Mouse (Mus musculus): ENCODE results near the gene Mpg.
"Not testable (repeated sequence)": the region's sequence is repeated elsewhere in the genome, so short reads cannot be mapped to it uniquely, and the experiment has no call there.

Mpg gene

DNA sequence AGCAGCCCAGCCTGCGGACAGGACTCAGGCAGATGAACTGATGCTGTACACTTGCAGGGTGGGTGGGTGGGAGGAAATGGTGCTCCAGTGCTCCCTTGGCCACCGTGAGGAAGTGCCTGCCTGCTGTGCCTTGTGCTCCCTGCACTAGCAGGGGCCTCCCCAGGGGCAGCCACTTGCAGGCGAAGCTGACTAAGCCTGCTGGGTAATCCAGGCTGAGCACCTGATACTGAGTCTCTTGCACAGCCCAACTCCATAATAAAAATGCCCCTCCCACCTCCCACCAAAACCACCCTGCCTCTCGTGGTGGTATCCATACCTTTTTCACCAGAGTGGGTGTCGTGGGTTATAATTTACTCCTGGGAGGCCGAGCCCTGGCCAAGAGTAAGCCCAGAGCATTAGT is 27.1 kb upstream of the Mpg start:
- in situ Hi-C loops (cut with MboI; ENCODE audit: low pct_unique_long_range_greater_than_20kb in 1 of 2, low sequenced_read_pairs in 2 of 2, unreplicated experiment in 1 of 2) = no loop called here

DNA sequence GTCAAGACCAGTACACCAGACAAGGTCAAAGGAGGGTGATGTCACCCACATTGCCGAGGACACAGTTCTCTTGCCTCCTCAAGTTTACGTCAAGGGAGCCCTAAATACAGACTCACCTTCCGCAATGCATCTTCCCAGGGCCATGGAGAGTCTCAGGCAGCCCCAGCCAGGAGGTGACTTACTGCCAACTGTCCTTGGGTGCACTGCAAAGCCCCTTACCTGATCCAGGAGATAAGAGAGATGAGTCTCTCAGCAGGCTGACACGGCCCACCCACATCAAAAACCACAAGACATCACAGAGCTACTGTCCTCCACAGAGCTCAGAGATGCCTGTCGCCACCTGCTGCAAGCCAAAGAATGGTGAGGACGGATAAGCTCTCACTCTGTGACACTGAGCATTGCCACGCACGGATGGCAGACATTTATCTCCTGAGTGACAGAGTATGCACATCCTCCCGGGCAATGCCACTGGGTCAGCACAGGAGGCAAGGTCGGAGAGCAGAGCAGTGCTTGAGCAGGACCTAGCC is 26.2 kb upstream of the Mpg start, which contains the start of gene Il9r:
Gene Il9r (minus strand): TSS at position 205 of the 527 bp plus-strand sequence.
- in situ Hi-C loops (cut with MboI; ENCODE audit: low pct_unique_long_range_greater_than_20kb in 1 of 2, low sequenced_read_pairs in 2 of 2, unreplicated experiment in 1 of 2) = no loop called here

DNA sequence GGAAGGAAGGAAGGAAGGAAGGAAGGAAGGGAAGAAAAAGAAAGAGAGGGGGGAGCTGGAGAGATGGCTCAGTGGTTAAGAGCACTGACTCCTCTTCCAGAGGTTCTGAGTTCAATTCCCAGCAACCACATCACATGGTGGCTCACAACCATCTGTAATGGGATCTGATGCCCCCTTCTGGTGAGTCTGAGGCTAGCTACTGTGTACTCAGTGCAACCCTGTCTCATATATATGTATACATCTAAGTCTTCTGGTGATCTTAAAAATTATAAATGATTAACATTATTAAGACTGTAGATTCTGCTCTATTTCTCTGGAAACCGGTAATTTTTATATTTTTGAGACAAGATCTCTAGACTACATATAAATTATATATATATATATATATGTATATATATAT is 25.3 kb upstream of the Mpg start:
- in situ Hi-C loops (cut with MboI; ENCODE audit: low pct_unique_long_range_greater_than_20kb in 1 of 2, low sequenced_read_pairs in 2 of 2, unreplicated experiment in 1 of 2) = not testable (repeated sequence)

DNA sequence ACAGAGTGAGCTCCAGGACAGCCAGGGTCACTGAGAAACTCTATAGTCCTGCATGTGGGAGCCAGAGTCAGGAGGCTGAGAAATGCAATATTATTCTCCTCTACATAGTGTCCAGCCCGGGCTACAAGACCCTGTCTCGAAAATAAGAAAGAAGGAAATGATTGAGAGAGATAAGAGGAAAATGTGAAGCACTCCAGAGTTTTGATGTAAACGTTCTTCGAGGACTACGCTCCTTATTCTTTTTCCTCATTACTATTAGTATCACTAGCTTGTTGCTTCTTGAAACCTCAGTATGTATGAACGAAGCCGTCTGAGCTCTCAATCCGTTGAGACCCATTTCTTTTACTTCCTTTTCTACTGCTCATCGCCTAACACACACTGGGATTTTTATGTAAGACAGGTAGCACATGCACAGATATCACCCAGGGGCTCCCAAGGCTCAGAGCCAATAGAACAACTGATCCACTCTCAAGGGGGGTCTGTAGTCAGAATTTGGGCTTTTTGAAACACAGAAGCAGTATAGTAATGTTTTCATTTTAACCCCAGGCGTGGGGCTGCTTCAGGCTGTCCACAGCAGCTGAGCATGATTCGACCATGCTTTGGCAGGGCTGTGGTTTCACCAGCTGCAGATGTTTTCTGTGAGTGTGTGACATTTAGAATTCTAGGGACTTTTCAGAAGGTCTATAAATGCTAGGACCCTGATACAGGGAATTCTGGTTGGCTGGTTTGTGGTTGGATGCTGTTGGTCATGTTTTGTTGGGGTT is 24.2 kb upstream of the Mpg start:
- in situ Hi-C loops (cut with MboI; ENCODE audit: low pct_unique_long_range_greater_than_20kb in 1 of 2, low sequenced_read_pairs in 2 of 2, unreplicated experiment in 1 of 2) = no loop called here

DNA sequence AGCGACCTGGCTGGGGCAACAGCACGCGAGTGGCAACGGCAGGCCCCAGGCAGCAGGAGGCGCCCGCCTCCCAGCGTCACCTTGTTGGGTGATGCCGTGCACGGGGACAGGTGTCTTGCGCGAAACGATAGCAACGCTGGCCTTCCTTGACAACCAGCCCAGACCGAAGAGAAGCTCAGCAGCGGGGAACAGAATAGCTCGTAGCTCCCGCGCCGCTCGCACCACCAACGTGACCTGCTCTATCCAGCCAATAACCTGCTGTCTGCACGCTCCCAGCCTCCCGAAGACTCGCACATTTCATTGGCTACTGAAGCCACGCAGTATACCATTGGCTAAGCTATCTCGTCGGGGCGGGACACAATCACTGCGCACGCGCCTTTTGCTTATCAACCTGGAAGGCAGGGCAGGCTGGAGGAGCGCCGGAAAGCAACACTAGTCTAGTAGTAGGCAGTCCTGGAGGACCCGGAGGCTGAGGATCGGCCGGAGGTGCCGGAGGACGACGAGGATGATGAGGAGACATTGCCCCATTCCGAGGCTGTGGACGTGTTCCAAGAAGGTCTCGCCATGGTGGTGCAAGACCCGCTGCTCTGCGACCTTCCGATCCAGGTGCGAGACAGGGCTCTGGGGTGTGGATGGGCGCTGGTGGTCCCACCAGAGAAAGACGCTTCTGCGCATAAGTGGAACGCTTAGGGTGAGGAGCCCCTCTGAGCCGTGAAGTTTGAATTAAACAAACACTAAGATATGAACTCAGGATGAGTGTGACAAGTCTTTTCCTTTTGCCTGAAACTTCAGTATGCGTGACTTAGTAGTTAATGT is 21.0 kb upstream of the Mpg start, which contains the start of gene Snrnp25:
Gene Snrnp25 (plus strand): TSS at position 358 of the 816 bp plus-strand sequence.
- in situ Hi-C loops (cut with MboI; ENCODE audit: low pct_unique_long_range_greater_than_20kb in 1 of 2, low sequenced_read_pairs in 2 of 2, unreplicated experiment in 1 of 2) = no loop called here

DNA sequence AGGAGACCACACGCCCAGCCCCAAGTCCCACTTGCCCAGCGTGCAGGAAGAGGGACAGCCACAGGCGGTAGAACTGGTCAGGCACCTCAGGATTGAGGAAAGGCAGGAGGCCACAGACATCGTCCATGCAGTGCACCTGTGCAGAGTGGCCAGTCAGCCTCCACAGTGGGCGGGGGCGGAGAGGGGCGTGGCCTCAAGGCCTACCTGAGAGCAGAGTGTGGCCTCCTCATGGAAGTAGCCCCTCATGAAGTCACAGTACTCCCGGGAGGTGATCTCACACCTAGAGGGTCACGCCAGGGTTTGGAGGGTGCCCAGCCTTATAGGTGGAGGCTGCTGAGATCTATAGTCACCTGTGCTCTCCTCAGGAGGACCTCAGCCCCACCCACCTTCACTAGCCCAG is 15.7 kb upstream of the Mpg start:
- in situ Hi-C loops (cut with MboI; ENCODE audit: low pct_unique_long_range_greater_than_20kb in 1 of 2, low sequenced_read_pairs in 2 of 2, unreplicated experiment in 1 of 2) = no loop called here

DNA sequence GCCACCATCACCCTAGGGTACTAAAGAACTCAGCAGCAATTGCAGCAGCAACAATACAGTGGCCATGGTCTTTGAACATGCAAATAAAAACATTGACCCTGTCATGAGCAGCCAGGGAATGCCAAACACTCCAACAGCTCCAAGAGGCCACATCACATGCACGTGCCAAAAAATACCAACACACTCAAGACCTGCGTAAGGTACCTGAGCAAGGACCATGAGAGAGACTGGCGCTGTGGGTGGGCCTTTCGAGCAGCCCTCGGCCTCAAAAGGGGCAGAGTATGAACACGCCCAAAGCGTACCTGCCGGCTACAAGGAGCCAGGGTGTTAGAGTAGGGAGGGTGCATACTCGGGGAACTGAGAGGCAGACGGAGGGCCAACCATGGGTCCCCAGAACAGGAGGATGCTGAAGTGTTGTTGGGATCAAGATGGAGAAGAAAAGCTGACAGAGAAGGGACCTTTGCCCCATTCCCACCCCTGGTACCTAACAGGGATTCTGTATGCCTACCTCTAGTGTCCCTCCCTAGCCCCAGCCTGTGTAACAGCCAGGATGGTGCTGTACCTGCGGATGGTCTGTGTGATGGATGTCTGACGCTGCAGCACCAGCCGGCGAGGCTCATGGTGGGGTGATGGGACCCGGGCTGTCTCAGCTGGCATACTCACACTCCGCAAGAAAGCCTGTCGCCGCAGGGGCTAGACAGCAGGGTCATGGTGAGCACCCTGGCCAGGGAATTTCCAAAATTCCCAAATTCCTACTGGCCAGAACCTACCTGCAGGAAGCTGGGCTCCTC is 10.7 kb upstream of the Mpg start:
- in situ Hi-C loops (cut with MboI; ENCODE audit: low pct_unique_long_range_greater_than_20kb in 1 of 2, low sequenced_read_pairs in 2 of 2, unreplicated experiment in 1 of 2) = no loop called here

DNA sequence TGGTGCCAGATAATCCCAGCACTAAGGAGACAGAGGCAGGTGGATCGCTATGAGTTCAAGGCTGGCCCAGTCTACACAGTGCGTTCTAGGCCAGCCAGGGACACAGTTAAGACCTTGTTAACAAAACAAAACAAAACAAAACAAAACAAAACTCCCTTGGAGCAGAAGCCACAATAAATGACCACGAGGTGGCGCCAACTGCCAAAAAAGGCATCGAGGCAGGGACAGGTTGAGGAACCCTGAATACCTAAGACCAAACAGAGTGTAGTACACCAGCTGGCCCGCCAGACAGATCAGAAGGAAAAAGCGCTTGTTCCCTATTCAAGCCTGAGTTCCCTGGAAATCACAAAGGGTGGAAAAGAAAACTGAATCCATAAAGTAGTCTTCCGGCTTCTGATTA is 9.5 kb upstream of the Mpg start:
- in situ Hi-C loops (cut with MboI; ENCODE audit: low pct_unique_long_range_greater_than_20kb in 1 of 2, low sequenced_read_pairs in 2 of 2, unreplicated experiment in 1 of 2) = no loop called here

DNA sequence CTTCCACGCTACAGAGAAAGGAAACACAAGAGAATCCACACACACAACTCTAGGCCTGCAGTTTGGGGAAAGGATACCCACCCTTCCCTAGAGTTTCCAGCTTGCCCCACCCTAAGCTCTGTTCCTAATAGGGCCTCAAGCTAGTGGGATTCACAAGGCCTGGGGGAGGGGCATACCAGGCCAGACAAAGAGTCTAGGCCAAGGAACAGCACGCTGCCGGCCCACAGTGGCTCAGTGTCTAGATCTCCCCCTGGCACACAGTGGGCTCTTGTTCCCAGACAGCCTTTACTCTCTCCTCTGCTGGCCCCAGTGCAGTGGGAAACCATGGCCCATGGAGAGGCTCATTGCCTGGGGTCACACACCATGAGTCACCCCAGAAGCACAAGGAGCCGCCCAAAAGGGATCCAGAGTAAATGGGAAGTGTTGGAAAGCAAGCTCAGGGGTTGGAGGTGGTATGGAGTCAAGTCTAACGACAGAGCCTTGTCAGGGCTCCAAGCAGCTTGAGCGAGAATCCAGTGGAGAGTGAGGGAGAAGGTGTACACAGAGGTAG is 7.7 kb upstream of the Mpg start:
- in situ Hi-C loops (cut with MboI; ENCODE audit: low pct_unique_long_range_greater_than_20kb in 1 of 2, low sequenced_read_pairs in 2 of 2, unreplicated experiment in 1 of 2) = no loop called here

DNA sequence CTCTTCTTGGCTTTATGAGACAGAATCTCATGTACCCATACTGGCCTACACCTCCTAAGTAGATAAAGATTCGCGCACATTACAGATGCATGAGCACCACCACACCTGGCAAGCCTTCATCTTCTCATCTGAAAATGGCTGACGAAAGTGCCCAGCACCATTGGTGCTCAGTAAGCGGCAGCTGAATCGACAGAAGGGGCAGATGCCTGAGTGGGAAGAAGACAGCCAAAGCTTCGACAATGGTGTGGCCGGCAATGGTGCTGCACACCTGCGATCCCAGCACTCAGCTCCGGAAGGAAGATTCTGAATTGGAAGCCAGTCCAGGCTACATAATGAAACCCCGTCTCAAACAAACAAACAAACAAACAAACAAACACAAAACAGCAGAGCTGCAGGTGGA is 7.0 kb upstream of the Mpg start:
- in situ Hi-C loops (cut with MboI; ENCODE audit: low pct_unique_long_range_greater_than_20kb in 1 of 2, low sequenced_read_pairs in 2 of 2, unreplicated experiment in 1 of 2) = no loop called here

DNA sequence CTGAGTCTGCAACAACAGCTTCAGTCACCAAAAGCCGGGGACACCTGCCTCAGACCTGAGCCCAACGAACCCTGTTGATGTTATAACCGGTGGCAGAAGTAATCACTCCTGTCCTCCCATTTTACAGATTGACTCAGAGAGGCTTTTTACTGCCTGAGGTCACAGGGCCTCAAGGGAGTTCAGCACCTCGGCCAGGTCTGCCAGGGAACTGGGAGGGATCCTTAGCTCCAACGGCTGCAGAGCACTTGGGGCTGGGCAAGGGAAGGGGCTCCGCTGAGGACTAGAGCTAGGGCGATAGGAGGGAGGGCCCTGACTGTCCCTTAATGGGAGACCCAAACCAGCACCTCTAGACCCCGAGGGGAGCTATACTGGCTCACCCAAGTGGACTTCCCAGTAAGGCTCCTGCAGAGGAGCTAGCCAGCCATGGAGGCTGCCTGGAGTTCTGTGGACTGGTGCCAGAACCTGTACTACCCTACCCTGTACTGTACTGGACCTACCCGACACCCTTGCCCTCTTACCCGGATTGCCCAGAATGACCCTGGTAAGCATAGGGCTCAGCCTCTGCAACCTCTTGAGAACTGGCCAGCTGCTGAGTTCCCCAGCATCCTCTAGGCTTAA is 5.6 kb upstream of the Mpg start:
- in situ Hi-C loops (cut with MboI; ENCODE audit: low pct_unique_long_range_greater_than_20kb in 1 of 2, low sequenced_read_pairs in 2 of 2, unreplicated experiment in 1 of 2) = no loop called here

DNA sequence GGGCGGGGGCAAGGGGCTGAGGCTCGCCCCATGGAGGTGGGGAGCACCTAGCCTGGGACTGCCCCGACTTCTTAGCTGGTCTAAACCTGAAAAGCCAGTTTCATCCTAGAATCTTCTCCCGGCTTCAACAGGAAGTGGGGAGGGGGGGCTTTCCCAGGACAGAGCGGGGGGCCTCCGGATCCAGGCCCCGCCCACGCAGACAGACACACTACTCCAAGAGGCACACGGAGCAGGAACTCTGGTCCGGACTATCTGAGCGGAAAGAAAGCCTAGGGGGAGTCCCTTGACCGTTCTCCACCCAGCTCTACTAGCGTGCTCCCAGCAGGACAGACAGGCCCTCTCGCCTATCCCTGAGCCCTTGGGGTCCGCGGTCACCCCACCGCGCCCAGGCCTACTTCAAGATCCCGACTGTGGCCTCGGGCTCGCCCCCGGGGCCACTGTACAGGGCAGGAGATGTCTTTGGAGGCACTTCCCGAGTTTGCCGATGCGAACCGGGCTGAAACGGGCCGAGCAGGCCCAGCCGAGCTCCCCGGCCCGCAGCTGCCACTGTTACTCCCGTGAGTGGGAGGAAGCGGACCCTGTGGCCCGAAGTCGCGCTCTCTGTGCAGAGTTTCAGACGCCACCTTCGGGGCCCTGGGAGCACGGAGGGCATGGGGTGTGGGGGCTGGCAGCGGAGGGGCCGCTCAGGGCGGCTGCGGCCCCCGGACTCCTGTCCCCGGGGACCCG is 4.9 kb upstream of the Mpg start:
- in situ Hi-C loops (cut with MboI; ENCODE audit: low pct_unique_long_range_greater_than_20kb in 1 of 2, low sequenced_read_pairs in 2 of 2, unreplicated experiment in 1 of 2) = no loop called here

DNA sequence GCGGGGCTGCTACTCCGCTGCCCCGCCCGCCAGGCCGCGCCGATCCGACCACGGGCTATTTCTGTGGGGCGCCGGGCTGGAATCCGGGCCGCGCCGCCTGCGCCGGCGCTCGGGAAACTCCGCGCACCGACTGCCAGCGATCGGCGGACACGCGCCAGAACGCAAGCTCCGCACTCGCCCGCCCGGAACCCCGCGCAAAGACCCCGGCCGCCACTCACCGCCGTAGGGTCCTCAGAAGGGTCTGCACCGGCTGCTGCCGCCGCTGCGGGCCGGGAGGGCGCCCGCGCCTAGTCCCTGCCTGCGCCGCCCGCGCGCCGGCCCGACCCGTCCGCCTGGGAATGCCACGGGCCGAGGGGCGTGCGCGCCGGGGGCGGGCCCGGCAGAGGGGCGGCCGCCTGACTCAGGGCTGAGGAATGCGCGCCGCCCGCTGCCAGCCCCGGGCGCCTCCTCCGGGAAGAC is 4.3 kb upstream of the Mpg start, which contains the start of gene Rhbdf1:
Gene Rhbdf1 (minus strand): TSS at position 350 of the 459 bp plus-strand sequence.
- in situ Hi-C loops (cut with MboI; ENCODE audit: low pct_unique_long_range_greater_than_20kb in 1 of 2, low sequenced_read_pairs in 2 of 2, unreplicated experiment in 1 of 2) = no loop called here

DNA sequence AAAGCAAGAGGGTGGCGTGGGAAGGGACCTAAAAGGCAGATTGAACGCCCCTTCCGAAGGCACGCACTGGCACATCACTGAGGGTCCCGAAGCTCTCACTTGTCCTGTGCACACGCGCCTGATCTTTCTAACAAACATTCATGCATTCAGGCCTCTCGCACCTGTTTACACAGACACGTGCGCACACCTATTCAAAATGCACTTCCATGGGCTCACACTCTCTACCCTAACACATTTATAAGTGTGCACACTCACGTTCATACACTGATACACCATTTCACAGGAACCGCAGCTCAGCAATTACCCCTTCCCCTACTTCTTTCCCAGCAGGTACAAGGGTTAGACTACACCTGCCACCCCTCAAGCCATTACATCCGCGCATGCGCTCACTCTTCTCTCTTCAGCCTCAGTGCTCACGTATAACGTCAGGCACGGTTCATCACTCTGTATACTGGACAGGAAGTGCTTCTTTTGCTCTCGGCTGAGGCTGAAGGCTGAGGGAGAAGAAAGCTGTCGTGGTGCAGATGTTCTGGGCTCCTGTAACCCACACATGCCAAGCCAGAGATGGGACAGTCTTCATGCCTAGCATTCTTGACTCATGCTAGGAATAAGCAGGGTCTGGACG is 3.6 kb upstream of the Mpg start:
- in situ Hi-C loops (cut with MboI; ENCODE audit: low pct_unique_long_range_greater_than_20kb in 1 of 2, low sequenced_read_pairs in 2 of 2, unreplicated experiment in 1 of 2) = no loop called here

DNA sequence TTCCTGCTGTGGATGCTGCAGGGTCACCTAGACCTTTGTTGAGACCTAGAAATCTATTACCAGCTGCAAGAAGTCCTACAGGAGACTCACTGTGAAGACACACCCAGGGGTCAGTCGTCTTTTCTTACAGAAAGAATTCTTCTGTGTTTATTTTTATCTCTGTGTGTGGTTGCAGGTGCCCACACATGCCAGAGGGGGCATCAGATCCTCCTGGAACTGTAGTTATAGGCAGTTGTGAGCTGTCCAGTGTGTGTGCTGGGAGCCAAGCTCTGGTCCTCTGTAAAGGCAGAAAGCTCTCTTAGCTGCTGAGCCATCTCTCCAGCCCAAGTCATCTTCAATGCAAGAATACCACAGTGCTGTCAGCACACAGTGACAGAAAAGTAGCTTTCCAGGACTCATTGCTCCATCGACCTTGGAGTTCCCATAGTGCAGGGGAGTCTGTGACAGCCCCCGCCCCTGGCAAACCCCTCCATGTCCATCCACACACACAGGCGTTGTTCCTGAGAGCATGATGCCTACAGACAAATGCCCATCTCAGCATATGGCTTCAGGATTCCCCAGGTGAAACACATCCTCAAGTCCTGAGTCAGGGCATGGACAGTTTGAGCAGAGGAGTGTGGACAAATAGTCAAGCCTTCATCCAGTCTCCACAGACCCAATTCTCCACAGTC is 2.9 kb upstream of the Mpg start:
- in situ Hi-C loops (cut with MboI; ENCODE audit: low pct_unique_long_range_greater_than_20kb in 1 of 2, low sequenced_read_pairs in 2 of 2, unreplicated experiment in 1 of 2) = no loop called here

DNA sequence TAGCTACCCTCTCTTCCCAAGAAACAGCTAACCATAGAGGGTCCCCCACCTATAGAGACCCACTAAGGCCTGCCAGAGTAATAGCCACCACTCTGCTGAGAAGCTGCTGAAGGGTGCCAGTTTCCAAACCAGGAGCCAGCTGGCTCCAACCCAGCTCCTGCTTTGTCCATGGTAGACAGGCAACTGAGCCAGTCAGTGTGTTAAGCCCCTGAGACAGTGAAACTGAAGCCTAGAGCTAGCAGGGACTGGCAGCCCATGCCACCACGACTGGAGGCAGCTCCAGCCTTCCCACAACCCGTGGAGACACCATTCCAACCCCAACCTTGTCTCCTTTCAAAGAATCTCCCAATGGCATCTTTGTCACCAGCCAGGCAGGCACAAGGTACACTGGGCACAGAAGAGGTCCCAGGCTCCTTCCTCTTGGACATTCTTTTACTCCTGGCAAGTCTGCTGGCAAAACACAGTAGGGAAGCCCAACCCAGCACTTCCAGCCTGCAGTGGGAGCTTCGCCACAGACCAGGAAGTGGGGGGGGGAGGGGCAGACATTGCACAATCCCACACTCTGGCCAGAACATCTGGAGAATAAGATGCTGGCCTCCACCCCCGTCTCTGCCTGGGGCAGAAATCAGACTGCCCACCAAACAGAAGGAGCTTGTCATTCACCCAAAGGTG is 1.7 kb upstream of the Mpg start:
- in situ Hi-C loops (cut with MboI; ENCODE audit: low pct_unique_long_range_greater_than_20kb in 1 of 2, low sequenced_read_pairs in 2 of 2, unreplicated experiment in 1 of 2) = no loop called here
